Mouse (Mus musculus): ENCODE data around the gene 2900026A02Rik.

- TF ChIP-seq POLR2A (IDR thresholded peaks at IDR 0.05; ENCODE audit: low read depth, low read length), result no peak
- peak; percentile 95 for TF ChIP-seq CTCF (IDR thresholded peaks at IDR 0.05; ENCODE audit: borderline replicate concordance, insufficient read depth, low read length)
Measured at GRCm38 (mm10) chr5:113226632-113227102, 5.6 kb upstream of the 2900026A02Rik start, which contains the start of gene Tmem211.
